Mouse (Mus musculus): Measurements from ENCODE around the gene Dedd.
"Not testable (repeated sequence)": the region's sequence is repeated elsewhere in the genome, so short reads cannot be mapped to it uniquely, and the experiment has no call there.

The Dedd gene

GRCm38 (mm10) chr1:171328839-171329432 is at the start of gene Dedd:
TSS of gene Dedd (plus strand) at chr1:171329145.
- DNase-seq (ENCODE audit: low spot score) = peak; percentile 97

GRCm38 (mm10) chr1:171279721-171280120 is 49.2 kb upstream of the Dedd start:
- no peak for DNase-seq (ENCODE audit: low spot score)

GRCm38 (mm10) chr1:171280250-171280915 is 48.6 kb upstream of the Dedd start:
- DNase-seq (ENCODE audit: low spot score) = peak; percentile 71

GRCm38 (mm10) chr1:171280916-171281527 is 47.9 kb upstream of the Dedd start, which contains the start of gene Ppox:
TSS of gene Ppox (minus strand) at chr1:171281186.
- DNase-seq (ENCODE audit: low spot score) = peak; percentile 97

GRCm38 (mm10) chr1:171281528-171281923 is 47.4 kb upstream of the Dedd start:
- no peak for DNase-seq (ENCODE audit: low spot score)

- no peak for DNase-seq (ENCODE audit: low spot score)
These were observed 46.7 kb upstream of the Dedd start for GRCm38 (mm10) chr1:171282086-171282805.

- no peak for DNase-seq (ENCODE audit: low spot score)
These were observed 45.5 kb upstream of the Dedd start for GRCm38 (mm10) chr1:171283188-171284160.

- no peak for DNase-seq (ENCODE audit: low spot score)
These were observed 44.5 kb upstream of the Dedd start for GRCm38 (mm10) chr1:171284491-171284890.

GRCm38 (mm10) chr1:171285096-171285892 is 43.7 kb upstream of the Dedd start:
- DNase-seq (ENCODE audit: low spot score) = peak; percentile 1

GRCm38 (mm10) chr1:171286517-171286916 is 42.4 kb upstream of the Dedd start:
- peak; percentile 2 for DNase-seq (ENCODE audit: low spot score)

GRCm38 (mm10) chr1:171287136-171288081 is 41.5 kb upstream of the Dedd start, which contains the start of gene Usp21:
TSS of gene Usp21 (minus strand) at chr1:171287991.
- DNase-seq (ENCODE audit: low spot score) = peak; percentile 91

GRCm38 (mm10) chr1:171288328-171288727 is 40.6 kb upstream of the Dedd start:
- DNase-seq (ENCODE audit: low spot score) = no peak

GRCm38 (mm10) chr1:171293351-171293750 is 35.6 kb upstream of the Dedd start:
- DNase-seq (ENCODE audit: low spot score) = no peak

- no peak for DNase-seq (ENCODE audit: low spot score)
These were observed 35.0 kb upstream of the Dedd start for GRCm38 (mm10) chr1:171293906-171294297.

GRCm38 (mm10) chr1:171294298-171295062 is 34.5 kb upstream of the Dedd start, which contains the start of gene Ufc1:
TSS of gene Ufc1 (minus strand) at chr1:171295024.
- peak; percentile 86 for DNase-seq (ENCODE audit: low spot score)

GRCm38 (mm10) chr1:171295063-171295402 is 33.9 kb upstream of the Dedd start:
- no peak for DNase-seq (ENCODE audit: low spot score)

GRCm38 (mm10) chr1:171298226-171298625 is 30.7 kb upstream of the Dedd start:
- no peak for DNase-seq (ENCODE audit: low spot score)

GRCm38 (mm10) chr1:171306157-171306556 is 22.8 kb upstream of the Dedd start:
- not testable (repeated sequence) for DNase-seq (ENCODE audit: low spot score)

- no peak for DNase-seq (ENCODE audit: low spot score)
These were observed 19.6 kb upstream of the Dedd start for GRCm38 (mm10) chr1:171309321-171309720.
